Mouse (Mus musculus) cortical plate, adult 2 months (tissue): ENCODE results near the gene Bcar3.

Experiments used
- CTCF ChIP-seq: fragments of 200-500 bp; IDR thresholded peaks from 2 replicates; pipeline ENCODE4 v1.5.1; 2011; ENCODE audit warnings: mild to moderate bottlenecking, control low read depth, low read length; ENCODE audit not compliant: insufficient read depth; ENCODE audit errors: extremely low read depth
- POLR2A ChIP-seq: fragments of 200-500 bp; IDR thresholded peaks from 2 replicates; pipeline ENCODE4 v1.6.1; 2011; ENCODE audit warnings: mild to moderate bottlenecking, low read length, control low read depth; ENCODE audit not compliant: insufficient read depth; ENCODE audit errors: extremely low read depth

DNA sequence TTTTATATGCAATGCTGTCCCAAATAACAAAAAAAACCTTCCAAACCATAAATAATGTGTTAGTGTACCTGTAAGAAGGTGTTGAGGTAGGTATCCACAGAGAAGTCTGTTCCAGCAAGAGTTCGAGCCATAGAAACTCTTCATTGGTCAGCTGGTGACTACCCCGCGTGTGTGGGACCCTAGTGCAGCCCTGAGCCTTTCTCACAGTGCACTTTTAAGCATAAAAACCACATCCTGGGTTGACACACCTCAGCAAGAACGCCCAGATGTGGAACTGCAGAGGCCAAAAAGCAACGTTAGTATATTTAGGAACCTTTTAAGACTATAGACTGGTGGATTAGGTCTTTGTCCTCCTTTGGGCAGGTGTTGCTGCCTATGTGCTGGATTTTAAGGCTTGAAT is 6.7 kb upstream of the Bcar3 start:
- TF ChIP-seq POLR2A (no peak), CTCF (no peak)
